Mouse (Mus musculus) kidney, adult 2 months (tissue): ENCODE data around the gene Gm11213. TPM values are rescaled to one million over a fixed set of nuclear protein-coding genes. Genes with fewer than 3 reads are reported as not detected.

ENCODE experiments used
- DNase-seq: peaks from one replicate; pipeline ENCODE4 v3.0.0; 2021
- H3K27ac ChIP-seq: fragments of 200-500 bp; 2 replicates; pipeline ENCODE4 v1.5.1; 2012; ENCODE audit warnings: low read depth, low read length, control low read depth, inconsistent platforms; ENCODE audit not compliant: insufficient read depth
- H3K27me3 ChIP-seq: fragments of 200-500 bp; replicated peaks from 2 replicates; pipeline ENCODE4 v1.6.1; 2012; ENCODE audit warnings: mild to moderate bottlenecking, moderate library complexity, low read length, inconsistent platforms; ENCODE audit not compliant: control insufficient read depth, insufficient read depth
- H3K36me3 ChIP-seq: fragments of 200-500 bp; 2 replicates; pipeline ENCODE4 v1.6.1; 2012; ENCODE audit warnings: mild to moderate bottlenecking, moderate library complexity, low read length, inconsistent platforms; ENCODE audit not compliant: control insufficient read depth, insufficient read depth
- H3K4me1 ChIP-seq: fragments of 200-500 bp; 2 replicates; pipeline ENCODE4 v1.6.1; 2011; ENCODE audit warnings: low read length; ENCODE audit not compliant: control insufficient read depth, insufficient read depth
- H3K4me3 ChIP-seq: fragments of 200-500 bp; 2 replicates; pipeline ENCODE4 v1.5.1; 2011; ENCODE audit warnings: mild to moderate bottlenecking, low read depth, low read length, control low read depth; ENCODE audit not compliant: insufficient read depth
- CTCF ChIP-seq: fragments of 200-500 bp; conservative IDR thresholded peaks from 2 replicates; pipeline ENCODE4 v1.5.1; 2011; ENCODE audit warnings: low read depth, mild to moderate bottlenecking, control low read depth, low read length, moderate library complexity, mixed read lengths; ENCODE audit not compliant: insufficient read depth, insufficient read length
- POLR2A ChIP-seq: fragments of 200-500 bp; IDR thresholded peaks from one replicate; pipeline ENCODE4 v1.6.1; 2011; ENCODE audit warnings: low read depth, low read length, control low read depth
- WGBS: fragments of 180-500 bp; shearing (Covaris S2); methylation state at CpG from one replicate; pipeline ENCODE4 v1.1.7; 2018; 5-methylcytosine and 5-hydroxymethylcytosine counted together
- polyA plus RNA-seq: library from polyadenylated mRNA; depleted of rRNA; stranded (reverse); fragments of >200 nt; gene quantifications from 2 replicates; pipeline ENCODE4 v1.2.3, GENCODE M21; 2012

Gm11213 gene
- polyA plus RNA-seq, 1 experiment, result not detected

DNA sequence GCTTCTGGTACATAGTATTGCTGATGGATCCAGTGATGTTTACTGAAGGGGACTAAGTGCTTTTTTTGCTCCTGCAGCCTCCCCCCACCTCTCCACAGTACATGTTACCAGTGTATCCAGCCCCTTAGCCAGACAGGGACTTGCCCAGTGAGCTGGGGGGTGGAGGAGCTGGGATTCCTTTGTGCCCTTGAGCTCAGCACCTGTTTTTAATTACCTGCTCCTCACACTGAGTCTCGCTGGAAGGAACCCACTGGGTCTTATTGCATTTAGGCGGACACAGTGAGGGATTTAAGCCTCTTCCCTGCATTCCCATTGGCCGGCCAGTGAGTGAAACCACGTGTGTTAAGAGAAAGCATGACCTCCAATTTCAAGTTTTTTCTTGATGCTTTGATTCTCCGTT lies 22.5 kb downstream of the Gm11213 start:
- Histone ChIP-seq H3K36me3 (no peaks in the 10 kb centered on the region), H3K27me3 (no peaks in the 10 kb centered on the region), H3K4me3 (no peak overlapping the region), H3K27ac (no peak overlapping the region), H3K4me1 (no peaks in the 10 kb centered on the region)
- no peak for DNase-seq
- no peak for TF ChIP-seq CTCF
- TF ChIP-seq POLR2A, result no peak
- 85% methylated on average over 5 of the region's 5 CpGs for WGBS

DNA sequence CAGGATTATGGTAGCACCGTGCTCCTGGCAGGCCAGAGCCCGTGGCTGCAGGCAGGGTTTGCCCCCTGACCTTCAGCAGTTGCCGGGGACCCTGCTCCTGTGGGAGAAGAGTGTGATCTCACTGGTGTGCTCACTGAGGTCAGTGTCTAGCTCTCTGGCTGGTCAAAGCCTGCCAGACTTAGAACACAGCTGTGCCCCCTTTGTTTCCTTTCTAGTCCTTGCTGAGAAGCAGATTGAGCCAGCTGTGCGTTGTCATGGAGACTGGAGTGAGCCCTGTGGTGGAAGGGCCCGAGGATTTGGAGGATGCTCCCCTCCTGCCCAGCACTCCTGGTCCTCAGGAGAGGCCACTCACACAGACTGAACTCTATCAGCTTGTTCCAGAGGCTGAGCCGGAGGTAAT lies 25.0 kb downstream of the Gm11213 start:
- Histone ChIP-seq H3K27ac (no peak overlapping the region), H3K36me3 (no peaks in the 10 kb centered on the region), H3K4me3 (no peak overlapping the region), H3K27me3 (no peaks in the 10 kb centered on the region), H3K4me1 (no peaks in the 10 kb centered on the region)
- WGBS, result 61% methylated on average over 6 of the region's 6 CpGs
- no peak for DNase-seq
- TF ChIP-seq CTCF (no peak), POLR2A (no peak)

- no peak overlapping the region for H3K4me3 ChIP-seq
- H3K27me3 ChIP-seq, result no peaks in the 10 kb centered on the region
- no peak for DNase-seq
- H3K27ac ChIP-seq, result no peak overlapping the region
- 88% methylated on average over 14 of the region's 14 CpGs for WGBS
- no peaks in the 10 kb centered on the region for H3K4me1 ChIP-seq
- no peaks in the 10 kb centered on the region for H3K36me3 ChIP-seq
- no peak for TF ChIP-seq CTCF
- TF ChIP-seq POLR2A, result no peak
Measured at GRCm38 (mm10) chr4:63579649-63580048, 25.4 kb downstream of the Gm11213 start.

- Histone ChIP-seq H3K4me1 (no peaks in the 10 kb centered on the region), H3K4me3 (no peak overlapping the region), H3K27ac (no peak overlapping the region), H3K36me3 (no peaks in the 10 kb centered on the region), H3K27me3 (no peaks in the 10 kb centered on the region)
- DNase-seq, result no peak
- WGBS, result 94% methylated on average over 5 of the region's 5 CpGs
- no peak for TF ChIP-seq CTCF
- no peak for TF ChIP-seq POLR2A
Measured at GRCm38 (mm10) chr4:63572621-63573020, 32.4 kb downstream of the Gm11213 start.

- H3K27me3 ChIP-seq, result no peaks in the 10 kb centered on the region
- no peak for DNase-seq
- H3K4me1 ChIP-seq, result no peaks in the 10 kb centered on the region
- TF ChIP-seq POLR2A (no peak), CTCF (no peak)
- no peak overlapping the region for H3K27ac ChIP-seq
- H3K4me3 ChIP-seq, result no peak overlapping the region
- H3K36me3 ChIP-seq, result no peaks in the 10 kb centered on the region
- WGBS, result 41% methylated on average over 7 of the region's 7 CpGs
Measured at GRCm38 (mm10) chr4:63570208-63570781, 34.8 kb downstream of the Gm11213 start.

GRCm38 (mm10) chr4:63569322-63569721 lies 35.7 kb downstream of the Gm11213 start:
- DNase-seq, result no peak
- 88% methylated on average over 8 of the region's 8 CpGs for WGBS
- no peaks in the 10 kb centered on the region for H3K27me3 ChIP-seq
- no peak overlapping the region for H3K27ac ChIP-seq
- no peaks in the 10 kb centered on the region for H3K36me3 ChIP-seq
- no peaks in the 10 kb centered on the region for H3K4me1 ChIP-seq
- TF ChIP-seq POLR2A (no peak), CTCF (no peak)
- no peak overlapping the region for H3K4me3 ChIP-seq

- Histone ChIP-seq H3K4me1 (no peaks in the 10 kb centered on the region), H3K27ac (no peak overlapping the region), H3K36me3 (no peaks in the 10 kb centered on the region), H3K4me3 (no peak overlapping the region), H3K27me3 (no peaks in the 10 kb centered on the region)
- DNase-seq, result no peak
- WGBS, result 81% methylated on average over 10 of the region's 10 CpGs
- no peak for TF ChIP-seq POLR2A
- no peak for TF ChIP-seq CTCF
Measured at GRCm38 (mm10) chr4:63567712-63568390, 37.2 kb downstream of the Gm11213 start.
